Mouse (Mus musculus) heart, embryonic 16.5 days (tissue): Measurements from ENCODE around the gene Ccer1. TPM values are rescaled to one million over a fixed set of nuclear protein-coding genes. Genes with fewer than 3 reads are reported as not detected.

Experiments used
- ATAC-seq: fragments of 200-750 bp; cut with Nextera tagmentation; replicated peaks from 2 replicates; pipeline ENCODE4 v1.8.0; 2017; ENCODE audit warnings: moderate number of reproducible peaks; ENCODE audit not compliant: insufficient read depth, low FRiP score; ENCODE audit errors: extremely low read depth
- H3K27ac ChIP-seq: fragments of 300-500 bp; sonication (generic); 2 replicates; pipeline ENCODE4 v1.5.1; 2014; ENCODE audit warnings: mild to moderate bottlenecking, low read length, control low read depth, moderate library complexity
- H3K27me3 ChIP-seq: fragments of 300-500 bp; sonication (generic); 2 replicates; pipeline ENCODE4 v1.6.1; 2014; ENCODE audit warnings: low read length, mixed read lengths; ENCODE audit not compliant: control insufficient read depth, insufficient read depth
- H3K36me3 ChIP-seq: fragments of 300-500 bp; sonication (generic); 2 replicates; pipeline ENCODE4 v1.6.1; 2014; ENCODE audit not compliant: control insufficient read depth, insufficient read depth
- H3K4me1 ChIP-seq: fragments of 300-500 bp; sonication (generic); 2 replicates; pipeline ENCODE4 v1.6.1; 2014; ENCODE audit warnings: low read length, mixed read lengths; ENCODE audit not compliant: control insufficient read depth, insufficient read depth
- H3K4me2 ChIP-seq: fragments of 300-500 bp; sonication (generic); 2 replicates; pipeline ENCODE4 v1.6.1; 2014; ENCODE audit warnings: low read depth, mild to moderate bottlenecking, control low read depth, low read length
- H3K4me3 ChIP-seq: fragments of 300-500 bp; sonication (generic); 2 replicates; pipeline ENCODE4 v1.5.1; 2014; ENCODE audit warnings: mild to moderate bottlenecking, control low read depth, low read length
- H3K9ac ChIP-seq: fragments of 300-500 bp; sonication (generic); 2 replicates; pipeline ENCODE4 v1.6.1; 2014; ENCODE audit warnings: low read length, control low read depth
- H3K9me3 ChIP-seq: fragments of 300-500 bp; sonication (generic); replicated peaks from 2 replicates; pipeline ENCODE4 v1.6.1; 2016; ENCODE audit warnings: low read length; ENCODE audit not compliant: control insufficient read depth
- WGBS: fragments of 180-500 bp; shearing (Covaris S2); extraction: QIAGEN DNeasy Blood & Tissue Kit; methylation state at CpG from one replicate; pipeline ENCODE4 v1.1.7; 2014; 5-methylcytosine and 5-hydroxymethylcytosine counted together
- polyA plus RNA-seq: library from polyadenylated mRNA; unstranded; fragments of >200 nt; fragmentation: Nextera tagmentation; extraction: Ambion mirVana; gene quantifications from 2 replicates; pipeline ENCODE4 v1.2.1, GENCODE M21; 2015

Gene Ccer1
- polyA plus RNA-seq, 1 experiment from 2014 or later, result not detected

DNA sequence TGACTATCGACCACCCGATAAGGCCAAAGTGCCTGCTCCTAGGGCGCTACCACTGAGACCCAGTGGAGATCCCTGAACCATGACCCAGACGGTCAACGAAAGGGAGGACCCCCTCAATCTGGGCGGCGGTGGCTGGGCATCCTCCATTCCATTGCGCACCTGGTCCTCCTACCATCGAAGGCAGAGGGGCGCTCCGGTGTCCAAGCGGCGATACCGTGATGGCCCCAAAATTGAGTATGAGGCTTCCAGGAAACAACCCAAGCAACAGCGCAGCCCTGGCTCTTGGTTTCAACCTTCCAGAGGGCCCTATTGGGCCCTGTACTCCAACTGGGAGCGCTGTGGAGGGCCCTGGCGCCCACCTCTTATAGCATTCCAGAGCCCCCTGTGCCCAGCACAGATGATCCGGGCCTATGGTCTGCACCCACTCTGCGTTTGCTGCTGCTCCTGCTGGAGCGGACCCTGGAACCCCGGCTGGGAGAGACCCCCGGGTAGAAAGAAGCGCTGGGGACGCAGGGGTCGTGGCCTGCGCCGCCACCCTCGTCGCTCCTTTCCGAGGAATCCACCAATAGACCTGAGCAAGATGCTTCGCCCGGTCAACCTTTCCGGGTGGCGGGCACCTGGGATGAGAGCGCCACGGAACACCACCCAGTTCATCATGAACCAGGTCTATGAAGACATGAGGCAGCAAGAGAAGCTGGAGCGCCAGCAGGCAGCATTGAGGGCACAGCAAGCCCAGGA lies 708 bp downstream of the Ccer1 start:
- Histone ChIP-seq H3K27me3 (no peaks in the 10 kb centered on the region), H3K27ac (no peak overlapping the region), H3K4me2 (no peak overlapping the region), H3K4me3 (no peak overlapping the region), H3K9me3 (peaks cover 5% of the 10 kb centered on the region), H3K4me1 (no peaks in the 10 kb centered on the region), H3K9ac (no peak overlapping the region), H3K36me3 (no peaks in the 10 kb centered on the region)
- no peak for ATAC-seq
- WGBS, result 89% methylated on average over 37 of the region's 37 CpGs

DNA sequence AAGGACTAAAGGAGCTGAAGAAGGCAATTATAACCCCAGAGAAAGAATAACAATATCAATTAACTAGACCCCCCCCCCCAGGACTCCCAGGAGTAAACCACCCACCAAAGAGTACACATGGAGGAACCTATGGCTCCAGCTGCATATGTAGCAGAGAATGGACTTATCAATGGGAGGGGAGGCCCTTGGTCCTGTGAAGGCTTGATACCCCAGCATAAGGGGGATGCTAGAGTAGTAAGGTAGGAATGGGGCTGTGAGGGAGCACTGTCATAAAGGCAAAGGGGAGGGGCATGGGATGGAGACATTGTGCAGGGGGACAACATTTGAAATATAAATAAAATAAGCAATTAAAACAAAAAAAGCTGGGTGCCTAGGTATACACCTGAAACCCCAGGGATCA lies 9.5 kb downstream of the Ccer1 start:
- Histone ChIP-seq H3K4me1 (no peaks in the 10 kb centered on the region), H3K9ac (no peak overlapping the region), H3K27me3 (no peaks in the 10 kb centered on the region), H3K4me3 (no peak overlapping the region), H3K9me3 (no peaks in the 10 kb centered on the region), H3K4me2 (no peak overlapping the region), H3K27ac (no peak overlapping the region), H3K36me3 (no peaks in the 10 kb centered on the region)
- ATAC-seq, result no peak

DNA sequence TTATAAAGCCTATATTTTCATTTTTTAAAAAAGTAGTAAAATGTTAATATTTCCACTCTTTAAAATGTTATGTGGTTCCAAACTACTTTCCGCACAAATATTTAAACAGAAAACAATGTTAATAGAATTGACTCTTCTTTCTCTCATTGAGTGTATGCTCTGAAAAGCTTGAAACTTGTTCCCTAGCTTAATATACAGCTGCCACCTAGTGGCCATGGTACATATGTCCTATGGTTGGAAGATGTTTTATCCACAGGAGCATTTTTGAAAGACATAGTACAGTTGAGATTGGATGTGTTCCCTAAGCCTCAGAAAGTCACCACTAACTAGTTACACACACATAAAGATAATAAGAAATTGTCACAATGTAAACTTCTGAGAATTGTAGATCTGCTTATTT lies 11.7 kb downstream of the Ccer1 start:
- no peaks in the 10 kb centered on the region for H3K27me3 ChIP-seq
- H3K9ac ChIP-seq, result no peak overlapping the region
- ATAC-seq, result no peak
- no peak overlapping the region for H3K4me3 ChIP-seq
- H3K36me3 ChIP-seq, result no peaks in the 10 kb centered on the region
- no peak overlapping the region for H3K27ac ChIP-seq
- no peaks in the 10 kb centered on the region for H3K4me1 ChIP-seq
- WGBS, result 36% methylated on average over 1 of the region's 1 CpGs
- no peaks in the 10 kb centered on the region for H3K9me3 ChIP-seq
- no peak overlapping the region for H3K4me2 ChIP-seq

DNA sequence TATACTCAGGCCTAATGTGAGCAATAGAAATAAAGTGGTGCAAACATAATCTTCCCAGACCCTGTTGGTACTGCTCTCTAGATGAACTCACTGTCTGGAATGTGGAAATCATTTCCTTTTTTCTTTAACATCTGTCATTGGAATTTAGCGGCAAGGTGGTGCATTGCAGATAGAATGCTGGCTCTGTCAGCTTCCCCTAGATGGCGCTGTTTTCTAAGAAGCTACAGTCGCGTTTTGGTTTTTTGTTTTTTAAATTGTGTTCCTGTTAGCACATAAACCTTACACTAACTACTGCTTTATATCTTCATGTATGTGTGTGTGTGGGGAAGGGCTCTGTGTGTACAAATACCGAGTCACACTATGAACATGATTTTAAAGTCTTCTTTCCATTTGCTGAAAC lies 19.8 kb downstream of the Ccer1 start:
- no peaks in the 10 kb centered on the region for H3K9me3 ChIP-seq
- H3K36me3 ChIP-seq, result no peaks in the 10 kb centered on the region
- H3K4me2 ChIP-seq, result no peak overlapping the region
- 3% methylated on average over 5 of the region's 5 CpGs for WGBS
- no peak overlapping the region for H3K4me3 ChIP-seq
- H3K9ac ChIP-seq, result no peak overlapping the region
- no peak overlapping the region for H3K27ac ChIP-seq
- no peak for ATAC-seq
- H3K4me1 ChIP-seq, result peaks cover 6% of the 10 kb centered on the region
- no peaks in the 10 kb centered on the region for H3K27me3 ChIP-seq

DNA sequence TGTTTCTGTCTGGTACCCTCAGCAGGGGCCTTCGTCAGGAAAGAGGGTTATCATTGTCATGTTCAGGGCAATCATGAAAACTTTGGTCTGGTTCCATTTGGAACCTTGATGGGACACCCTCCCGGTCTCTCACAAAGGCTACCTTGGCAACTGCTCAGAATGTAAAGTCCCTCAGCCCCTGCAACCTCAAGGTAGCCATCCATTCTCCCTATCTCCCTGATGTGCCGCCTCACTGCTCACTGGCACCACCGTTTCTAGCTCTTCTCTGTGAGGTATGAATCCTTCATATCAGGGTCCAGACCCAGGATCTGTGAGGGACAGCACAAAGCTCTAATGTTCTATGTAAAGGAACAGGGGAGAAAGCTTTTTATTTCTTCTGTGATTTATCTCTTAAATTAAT lies 21.7 kb downstream of the Ccer1 start:
- Histone ChIP-seq H3K27ac (no peak overlapping the region), H3K36me3 (no peaks in the 10 kb centered on the region), H3K4me1 (peaks cover 8% of the 10 kb centered on the region), H3K9ac (no peak overlapping the region), H3K9me3 (no peaks in the 10 kb centered on the region), H3K27me3 (no peaks in the 10 kb centered on the region), H3K4me3 (no peak overlapping the region), H3K4me2 (peak overlapping the region; percentile 19; the same call in 1 of the 2 replicates)
- WGBS, result 54% methylated on average over 4 of the region's 4 CpGs
- ATAC-seq, result no peak

DNA sequence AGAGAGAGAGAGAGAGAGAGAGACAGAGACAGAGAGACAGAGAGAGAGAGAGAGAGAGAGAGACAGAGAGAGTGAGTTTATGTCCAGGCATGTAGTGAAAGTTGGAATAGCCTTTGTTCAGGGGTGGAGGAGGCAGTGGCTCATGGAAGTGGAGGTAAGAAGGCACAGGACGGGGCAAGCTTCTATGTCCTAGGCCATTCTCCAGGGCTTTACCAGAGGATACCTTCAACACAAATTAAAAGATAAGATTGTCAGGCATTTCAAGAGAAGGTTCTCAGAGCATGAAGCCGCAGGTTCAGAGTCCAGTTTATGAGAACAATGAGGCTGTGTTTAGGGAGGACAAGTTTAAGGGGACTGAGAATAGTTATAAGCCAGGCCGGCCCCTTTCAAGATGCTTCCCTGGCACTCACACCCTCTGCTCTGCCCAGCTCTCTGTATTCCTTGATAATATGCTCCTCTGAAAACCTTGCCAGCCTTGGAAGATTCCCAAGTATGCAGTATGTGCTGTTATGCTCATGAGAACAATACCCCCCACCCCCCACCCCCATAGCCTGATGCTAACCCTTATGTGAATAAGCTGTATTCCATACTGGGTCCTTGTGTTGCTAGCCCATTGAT lies 22.5 kb downstream of the Ccer1 start:
- H3K9ac ChIP-seq, result no peak overlapping the region
- 65% methylated on average over 3 of the region's 3 CpGs for WGBS
- H3K27ac ChIP-seq, result no peak overlapping the region

DNA sequence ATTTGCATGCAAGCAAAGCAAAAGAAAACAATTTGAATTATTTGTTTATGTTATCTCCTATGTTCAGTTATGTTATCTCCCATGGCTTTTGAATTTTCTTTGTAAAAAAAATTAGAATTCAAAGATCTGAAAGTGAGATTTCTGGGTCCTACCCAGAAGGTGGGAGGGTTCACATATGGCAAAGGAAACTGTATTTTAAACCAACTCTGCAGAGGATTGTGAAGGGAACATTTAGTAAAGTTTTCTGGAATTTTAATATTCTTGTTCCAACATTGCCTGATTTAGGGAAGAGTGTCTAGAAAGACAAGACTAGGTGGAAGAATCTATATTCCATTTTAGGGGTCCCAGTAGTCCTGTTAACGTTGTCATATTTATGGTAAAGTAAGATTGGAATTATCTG lies 24.4 kb downstream of the Ccer1 start:
- Histone ChIP-seq H3K4me3 (no peak overlapping the region), H3K9me3 (no peaks in the 10 kb centered on the region), H3K27me3 (no peaks in the 10 kb centered on the region), H3K9ac (no peak overlapping the region), H3K4me2 (no peak overlapping the region), H3K4me1 (peaks cover 8% of the 10 kb centered on the region), H3K36me3 (no peaks in the 10 kb centered on the region), H3K27ac (no peak overlapping the region)
- WGBS, result 78% methylated on average over 1 of the region's 1 CpGs
- ATAC-seq, result no peak

More for the DNA sequence above, 22.5 kb downstream of the Ccer1 start:
- H3K36me3 ChIP-seq, result no peaks in the 10 kb centered on the region
- no peak overlapping the region for H3K4me3 ChIP-seq
- H3K9me3 ChIP-seq, result no peaks in the 10 kb centered on the region
- H3K27me3 ChIP-seq, result no peaks in the 10 kb centered on the region
- no peak overlapping the region for H3K4me2 ChIP-seq
- ATAC-seq, result no peak
- H3K4me1 ChIP-seq, result peaks cover 8% of the 10 kb centered on the region

DNA sequence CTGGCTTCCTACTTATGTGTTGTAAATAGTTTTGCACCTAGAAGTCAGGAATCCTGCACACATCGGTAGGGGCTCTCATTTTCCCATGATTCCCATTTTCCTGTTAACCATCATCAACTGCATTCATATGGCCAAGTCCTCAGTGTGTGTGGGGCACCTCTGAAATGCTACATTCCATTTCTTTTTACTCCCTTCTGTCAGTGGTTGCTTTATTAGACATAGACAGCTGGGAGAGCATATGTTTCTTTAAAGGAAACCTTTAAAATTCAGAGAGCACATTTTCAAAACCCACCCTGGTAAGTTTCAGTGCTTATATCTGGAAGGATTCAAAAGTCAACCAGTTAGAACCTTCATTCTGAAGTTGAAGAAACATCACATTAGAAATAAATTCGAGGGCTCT lies 25.2 kb downstream of the Ccer1 start:
- no peak overlapping the region for H3K27ac ChIP-seq
- WGBS, result 63% methylated on average over 2 of the region's 2 CpGs
- no peaks in the 10 kb centered on the region for H3K36me3 ChIP-seq
- ATAC-seq, result no peak
- no peak overlapping the region for H3K4me3 ChIP-seq
- no peak overlapping the region for H3K9ac ChIP-seq
- H3K9me3 ChIP-seq, result no peaks in the 10 kb centered on the region
- H3K4me1 ChIP-seq, result peaks cover 6% of the 10 kb centered on the region; the same call in 1 of the 2 replicates
- H3K4me2 ChIP-seq, result no peak overlapping the region
- H3K27me3 ChIP-seq, result no peaks in the 10 kb centered on the region

DNA sequence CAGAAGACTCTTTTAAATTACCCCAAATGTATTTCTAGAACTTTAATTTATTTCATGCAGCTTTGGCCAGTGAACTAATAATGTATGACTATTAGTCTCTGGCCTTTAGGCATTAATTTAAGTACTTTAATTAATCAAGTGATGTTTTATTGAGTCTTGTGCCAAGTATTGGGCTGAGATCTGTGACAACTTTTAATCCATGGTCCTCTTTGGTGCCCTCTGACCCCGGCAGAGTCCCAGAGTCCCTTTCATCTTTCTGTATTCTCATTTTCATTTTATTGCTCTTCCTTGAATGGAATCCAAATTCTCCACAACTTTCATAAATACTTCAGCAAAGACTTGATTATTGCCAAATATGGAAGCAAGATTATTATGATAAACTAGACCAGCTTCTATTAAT lies 27.8 kb downstream of the Ccer1 start:
- H3K9ac ChIP-seq, result no peak overlapping the region
- H3K9me3 ChIP-seq, result no peaks in the 10 kb centered on the region
- H3K27ac ChIP-seq, result no peak overlapping the region
- no peak overlapping the region for H3K4me3 ChIP-seq
- no peak overlapping the region for H3K4me2 ChIP-seq
- peaks cover 2% of the 10 kb centered on the region; the same call in 1 of the 2 replicates for H3K4me1 ChIP-seq
- no peaks in the 10 kb centered on the region for H3K27me3 ChIP-seq
- no peak for ATAC-seq
- WGBS, result 83% methylated on average over 1 of the region's 1 CpGs
- no peaks in the 10 kb centered on the region for H3K36me3 ChIP-seq
